Mouse (Mus musculus): ENCODE results near the gene Sardh. TPM values are rescaled to one million over a fixed set of nuclear protein-coding genes. Genes with fewer than 3 reads are reported as not detected.

The Sardh gene
- polyA plus RNA-seq, 1 experiment from 2014 or later: 19.3 TPM

DNA sequence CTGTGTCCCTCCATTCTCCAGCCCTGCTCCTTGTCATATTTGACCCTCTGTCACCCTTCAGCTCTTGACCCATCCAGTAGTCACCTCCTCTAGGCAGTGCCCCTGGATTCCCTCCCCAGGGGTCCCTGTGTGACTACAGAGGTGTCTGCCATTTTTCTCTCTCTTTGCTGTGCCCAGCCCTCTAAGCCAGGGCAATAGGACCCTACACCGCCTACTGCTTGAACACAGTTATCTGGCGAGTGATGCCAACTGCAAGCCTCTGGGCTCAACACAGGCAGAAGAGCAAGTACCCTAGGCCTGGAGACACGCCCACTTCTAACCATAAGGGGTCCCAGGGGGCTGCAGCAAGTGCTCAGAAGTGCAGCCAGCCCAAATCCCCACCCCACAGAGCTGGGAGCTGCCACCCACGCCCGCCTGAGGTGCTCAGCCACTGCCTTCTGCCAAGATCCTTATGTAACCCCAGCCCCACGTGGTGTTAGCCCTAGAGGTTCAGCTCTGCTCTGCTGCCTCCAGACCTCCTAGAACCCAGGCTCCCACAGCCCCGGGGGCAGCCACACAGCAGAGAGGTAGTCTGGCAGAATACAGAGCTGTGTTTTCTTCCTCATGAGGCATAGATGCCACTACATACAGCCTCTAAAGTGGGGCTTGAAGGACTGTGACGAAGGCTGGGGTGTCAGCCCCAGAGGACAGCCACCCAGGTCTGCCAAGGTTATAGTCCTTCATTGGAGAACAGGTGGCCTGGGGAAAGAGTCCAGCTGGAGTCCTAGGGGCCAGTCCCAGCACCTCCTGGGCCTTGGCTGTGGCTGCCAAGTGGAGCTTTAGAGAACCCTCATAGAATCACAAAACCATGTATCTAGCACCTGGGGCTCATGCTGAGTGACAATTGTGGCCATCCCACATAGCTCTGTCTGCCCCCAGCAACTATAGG is 35.9 kb downstream of the Sardh start:
- WGBS: 56% methylated on average over 8 of the region's 8 CpGs
- Histone ChIP-seq H3K36me3 (ENCODE audit: control insufficient read depth, insufficient read depth) (no peaks in the 10 kb centered on the region), H3K27me3 (ENCODE audit: control insufficient read depth, insufficient read depth, low read length) (no peaks in the 10 kb centered on the region), H3K4me2 (ENCODE audit: low read depth, low read length) (no peak overlapping the region), H3K27ac (ENCODE audit: low read length) (peak overlapping the region; percentile 24), H3K9ac (ENCODE audit: low read length) (peak overlapping the region; percentile 53), H3K4me1 (ENCODE audit: control insufficient read depth, insufficient read depth, low read length) (peaks cover 58% of the 10 kb centered on the region), H3K4me3 (ENCODE audit: low read length) (no peak overlapping the region), H3K9me3 (replicated peaks; ENCODE audit: control insufficient read depth, low read length) (no peaks in the 10 kb centered on the region)
- no peak for ATAC-seq (replicated peaks; ENCODE audit: extremely low read depth, insufficient read depth, low FRiP score)

- 62% methylated on average over 12 of the region's 12 CpGs for WGBS
- H3K27ac ChIP-seq (ENCODE audit: low read length): peak overlapping the region; percentile 95
Measured at GRCm38 (mm10) chr2:27210676-27211210, 37.4 kb downstream of the Sardh start.

GRCm38 (mm10) chr2:27210255-27210654 is 37.9 kb downstream of the Sardh start:
- Histone ChIP-seq H3K4me3 (ENCODE audit: low read length) (no peak overlapping the region), H3K27me3 (ENCODE audit: control insufficient read depth, insufficient read depth, low read length) (no peaks in the 10 kb centered on the region), H3K36me3 (ENCODE audit: control insufficient read depth, insufficient read depth) (no peaks in the 10 kb centered on the region), H3K27ac (ENCODE audit: low read length) (peak overlapping the region; percentile 95), H3K9me3 (replicated peaks; ENCODE audit: control insufficient read depth, low read length) (no peaks in the 10 kb centered on the region), H3K4me1 (ENCODE audit: control insufficient read depth, insufficient read depth, low read length) (peaks cover 72% of the 10 kb centered on the region), H3K9ac (ENCODE audit: low read length) (peak overlapping the region; percentile 54), H3K4me2 (ENCODE audit: low read depth, low read length) (peak overlapping the region; percentile 46; the same call in 1 of the 2 replicates)
- 27% methylated on average over 7 of the region's 7 CpGs for WGBS
- ATAC-seq (replicated peaks; ENCODE audit: extremely low read depth, insufficient read depth, low FRiP score): no peak

More at GRCm38 (mm10) chr2:27210676-27211210, 37.4 kb downstream of the Sardh start:
- no peak for ATAC-seq (replicated peaks; ENCODE audit: extremely low read depth, insufficient read depth, low FRiP score)
- H3K9me3 ChIP-seq (replicated peaks; ENCODE audit: control insufficient read depth, low read length): no peaks in the 10 kb centered on the region
- no peaks in the 10 kb centered on the region for H3K36me3 ChIP-seq (ENCODE audit: control insufficient read depth, insufficient read depth)
- H3K4me3 ChIP-seq (ENCODE audit: low read length): no peak overlapping the region
- H3K9ac ChIP-seq (ENCODE audit: low read length): peak overlapping the region; percentile 54
- peaks cover 68% of the 10 kb centered on the region for H3K4me1 ChIP-seq (ENCODE audit: control insufficient read depth, insufficient read depth, low read length)
- no peak overlapping the region for H3K4me2 ChIP-seq (ENCODE audit: low read depth, low read length)
- no peaks in the 10 kb centered on the region for H3K27me3 ChIP-seq (ENCODE audit: control insufficient read depth, insufficient read depth, low read length)

GRCm38 (mm10) chr2:27209816-27210215 is 38.3 kb downstream of the Sardh start:
- H3K9me3 ChIP-seq (replicated peaks; ENCODE audit: control insufficient read depth, low read length): no peaks in the 10 kb centered on the region
- H3K4me3 ChIP-seq (ENCODE audit: low read length): no peak overlapping the region
- H3K4me1 ChIP-seq (ENCODE audit: control insufficient read depth, insufficient read depth, low read length): peaks cover 75% of the 10 kb centered on the region
- no peaks in the 10 kb centered on the region for H3K27me3 ChIP-seq (ENCODE audit: control insufficient read depth, insufficient read depth, low read length)
- H3K9ac ChIP-seq (ENCODE audit: low read length): peak overlapping the region; percentile 53
- ATAC-seq (replicated peaks; ENCODE audit: extremely low read depth, insufficient read depth, low FRiP score): peak; percentile 67
- no peaks in the 10 kb centered on the region for H3K36me3 ChIP-seq (ENCODE audit: control insufficient read depth, insufficient read depth)
- peak overlapping the region; percentile 95 for H3K27ac ChIP-seq (ENCODE audit: low read length)
- 14% methylated on average over 5 of the region's 5 CpGs for WGBS
- peak overlapping the region; percentile 46 for H3K4me2 ChIP-seq (ENCODE audit: low read depth, low read length)

- peaks cover 75% of the 10 kb centered on the region for H3K4me1 ChIP-seq (ENCODE audit: control insufficient read depth, insufficient read depth, low read length)
Measured at GRCm38 (mm10) chr2:27209370-27209769, 38.8 kb downstream of the Sardh start.

DNA sequence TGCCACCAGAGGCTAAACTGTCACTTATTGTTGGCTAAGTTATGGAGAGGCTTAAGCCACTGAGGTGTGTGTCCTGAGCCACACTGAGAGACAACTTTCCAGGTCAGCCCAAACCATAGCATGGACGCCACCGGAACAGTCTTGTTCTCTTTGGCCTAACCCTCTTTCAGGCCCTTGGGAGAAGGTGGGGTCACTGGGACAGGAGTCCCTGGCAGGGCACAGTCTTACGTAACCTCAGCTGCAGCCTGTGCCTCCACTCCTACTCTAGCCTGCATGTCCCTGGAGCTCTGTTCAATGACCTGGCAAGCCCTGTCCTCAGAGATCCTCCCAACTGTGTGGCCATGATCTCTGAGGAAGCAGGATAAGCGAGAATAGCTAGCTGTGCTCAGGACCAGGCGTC is 41.0 kb downstream of the Sardh start:
- peaks cover 72% of the 10 kb centered on the region for H3K4me1 ChIP-seq (ENCODE audit: control insufficient read depth, insufficient read depth, low read length)
- 88% methylated on average over 5 of the region's 5 CpGs for WGBS
- no peak for ATAC-seq (replicated peaks; ENCODE audit: extremely low read depth, insufficient read depth, low FRiP score)

More at GRCm38 (mm10) chr2:27209370-27209769, 38.8 kb downstream of the Sardh start:
- Histone ChIP-seq H3K9ac (ENCODE audit: low read length) (peak overlapping the region; percentile 53), H3K27me3 (ENCODE audit: control insufficient read depth, insufficient read depth, low read length) (no peaks in the 10 kb centered on the region), H3K4me2 (ENCODE audit: low read depth, low read length) (peak overlapping the region; percentile 46), H3K9me3 (replicated peaks; ENCODE audit: control insufficient read depth, low read length) (no peaks in the 10 kb centered on the region), H3K4me3 (ENCODE audit: low read length) (no peak overlapping the region), H3K27ac (ENCODE audit: low read length) (peak overlapping the region; percentile 95), H3K36me3 (ENCODE audit: control insufficient read depth, insufficient read depth) (no peaks in the 10 kb centered on the region)
- WGBS: 54% methylated on average over 9 of the region's 9 CpGs
- no peak for ATAC-seq (replicated peaks; ENCODE audit: extremely low read depth, insufficient read depth, low FRiP score)

DNA sequence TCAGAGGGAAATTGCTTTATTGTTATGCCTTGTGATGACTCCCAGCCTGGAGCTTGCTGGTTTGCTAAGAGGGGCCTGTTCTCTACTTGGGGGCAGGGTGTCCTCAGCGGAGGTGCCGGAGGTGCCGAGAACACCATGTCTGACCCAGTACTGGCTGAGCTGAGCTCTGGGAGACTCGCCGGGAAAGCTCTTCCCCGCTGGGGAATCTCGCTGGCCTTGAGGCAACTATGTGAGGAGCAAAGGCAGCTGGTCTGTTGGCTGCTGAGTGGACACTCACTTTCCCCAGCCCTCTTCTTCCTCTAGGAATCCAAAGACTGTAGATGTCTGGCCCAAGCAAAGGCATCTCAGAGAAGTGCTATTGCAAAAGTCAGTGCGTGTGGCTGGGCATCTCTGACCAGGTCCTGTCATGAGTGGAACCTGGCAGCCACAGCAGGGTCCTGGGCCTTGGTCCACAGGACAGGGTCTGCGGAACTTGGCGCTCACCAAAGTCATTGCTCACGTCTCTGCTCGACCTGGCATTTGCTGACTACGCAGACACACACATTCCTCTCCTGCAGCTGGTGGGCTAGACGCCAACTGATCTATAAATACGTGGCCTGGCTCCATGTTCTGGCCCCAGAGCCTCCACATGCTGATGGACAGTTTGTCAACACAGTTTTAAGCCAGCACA is 41.9 kb downstream of the Sardh start:
- peak overlapping the region; percentile 19 for H3K4me2 ChIP-seq (ENCODE audit: low read depth, low read length)
- ATAC-seq (replicated peaks; ENCODE audit: extremely low read depth, insufficient read depth, low FRiP score): peak; percentile 57

More for the DNA sequence above, 41.0 kb downstream of the Sardh start:
- Histone ChIP-seq H3K4me3 (ENCODE audit: low read length) (no peak overlapping the region), H3K36me3 (ENCODE audit: control insufficient read depth, insufficient read depth) (no peaks in the 10 kb centered on the region), H3K9me3 (replicated peaks; ENCODE audit: control insufficient read depth, low read length) (no peaks in the 10 kb centered on the region), H3K4me2 (ENCODE audit: low read depth, low read length) (no peak overlapping the region), H3K27me3 (ENCODE audit: control insufficient read depth, insufficient read depth, low read length) (no peaks in the 10 kb centered on the region), H3K9ac (ENCODE audit: low read length) (0 out of 2 replicates have a peak overlapping the region, but pooled peaks have one; percentile 10), H3K27ac (ENCODE audit: low read length) (peak overlapping the region; percentile 95)

GRCm38 (mm10) chr2:27205666-27206065 is 42.5 kb downstream of the Sardh start:
- H3K27me3 ChIP-seq (ENCODE audit: control insufficient read depth, insufficient read depth, low read length): no peaks in the 10 kb centered on the region
- H3K36me3 ChIP-seq (ENCODE audit: control insufficient read depth, insufficient read depth): no peaks in the 10 kb centered on the region
- no peak overlapping the region for H3K4me3 ChIP-seq (ENCODE audit: low read length)
- no peaks in the 10 kb centered on the region for H3K9me3 ChIP-seq (replicated peaks; ENCODE audit: control insufficient read depth, low read length)
- peaks cover 62% of the 10 kb centered on the region for H3K4me1 ChIP-seq (ENCODE audit: control insufficient read depth, insufficient read depth, low read length)
- peak overlapping the region; percentile 95 for H3K27ac ChIP-seq (ENCODE audit: low read length)
- WGBS: 27% methylated on average over 10 of the region's 10 CpGs
- peak overlapping the region; percentile 46; the same call in 1 of the 2 replicates for H3K9ac ChIP-seq (ENCODE audit: low read length)
- H3K4me2 ChIP-seq (ENCODE audit: low read depth, low read length): peak overlapping the region; percentile 19; the same call in 1 of the 2 replicates
- peak; percentile 50 for ATAC-seq (replicated peaks; ENCODE audit: extremely low read depth, insufficient read depth, low FRiP score)

More for the DNA sequence above, 41.9 kb downstream of the Sardh start:
- Histone ChIP-seq H3K9me3 (replicated peaks; ENCODE audit: control insufficient read depth, low read length) (no peaks in the 10 kb centered on the region), H3K9ac (ENCODE audit: low read length) (peak overlapping the region; percentile 46), H3K4me1 (ENCODE audit: control insufficient read depth, insufficient read depth, low read length) (peaks cover 65% of the 10 kb centered on the region), H3K36me3 (ENCODE audit: control insufficient read depth, insufficient read depth) (no peaks in the 10 kb centered on the region), H3K27me3 (ENCODE audit: control insufficient read depth, insufficient read depth, low read length) (no peaks in the 10 kb centered on the region), H3K27ac (ENCODE audit: low read length) (peak overlapping the region; percentile 95), H3K4me3 (ENCODE audit: low read length) (no peak overlapping the region)
- 31% methylated on average over 15 of the region's 15 CpGs for WGBS
